Mouse (Mus musculus): ENCODE data around the gene Dedd. TPM values are rescaled to one million over a fixed set of nuclear protein-coding genes. Genes with fewer than 3 reads are reported as not detected.

The Dedd gene
- polyA plus RNA-seq, 1 experiment from 2014 or later, result 47.1 TPM

GRCm38 (mm10) chr1:171285096-171285892, 43.7 kb upstream of the Dedd start:
- Histone ChIP-seq H3K4me3 (ENCODE audit: low read length) (no peak overlapping the region), H3K27ac (ENCODE audit: low read depth, low read length) (no peak overlapping the region), H3K9me3 (ENCODE audit: control insufficient read depth, low read length) (no peaks in the 10 kb centered on the region), H3K9ac (ENCODE audit: low read depth, low read length) (no peak overlapping the region), H3K4me2 (replicated peaks; ENCODE audit: low read depth, low read length) (no peak overlapping the region), H3K36me3 (ENCODE audit: control insufficient read depth, insufficient read depth, low read length) (peaks cover 62% of the 10 kb centered on the region), H3K27me3 (ENCODE audit: control insufficient read depth, insufficient read depth, low read length) (no peaks in the 10 kb centered on the region), H3K4me1 (ENCODE audit: control insufficient read depth, insufficient read depth, low read length) (peaks cover 10% of the 10 kb centered on the region; the same call in 1 of the 2 replicates)
- 89% methylated on average over 20 of the region's 20 CpGs for WGBS
- no peak for ATAC-seq (ENCODE audit: low FRiP score, low TSS enrichment)

GRCm38 (mm10) chr1:171286517-171286916, 42.4 kb upstream of the Dedd start:
- 89% methylated on average over 19 of the region's 19 CpGs for WGBS
- no peaks in the 10 kb centered on the region for H3K9me3 ChIP-seq (ENCODE audit: control insufficient read depth, low read length)
- ATAC-seq (ENCODE audit: low FRiP score, low TSS enrichment), result no peak
- H3K27me3 ChIP-seq (ENCODE audit: control insufficient read depth, insufficient read depth, low read length), result no peaks in the 10 kb centered on the region
- H3K36me3 ChIP-seq (ENCODE audit: control insufficient read depth, insufficient read depth, low read length), result peaks cover 62% of the 10 kb centered on the region
- H3K27ac ChIP-seq (ENCODE audit: low read depth, low read length), result no peak overlapping the region
- H3K4me2 ChIP-seq (replicated peaks; ENCODE audit: low read depth, low read length), result peak overlapping the region; percentile 63
- no peak overlapping the region; the same call in 1 of the 2 replicates for H3K4me3 ChIP-seq (ENCODE audit: low read length)
- peaks cover 10% of the 10 kb centered on the region; the same call in 1 of the 2 replicates for H3K4me1 ChIP-seq (ENCODE audit: control insufficient read depth, insufficient read depth, low read length)
- H3K9ac ChIP-seq (ENCODE audit: low read depth, low read length), result no peak overlapping the region

- Histone ChIP-seq H3K9ac (ENCODE audit: low read depth, low read length) (peak within 1 kb of the TSS; percentile 94), H3K27ac (ENCODE audit: low read depth, low read length) (peak within 1 kb of the TSS; percentile 92), H3K4me1 (ENCODE audit: control insufficient read depth, insufficient read depth, low read length) (peaks cover 5% of the 10 kb centered on the region; the same call in 1 of the 2 replicates), H3K4me2 (replicated peaks; ENCODE audit: low read depth, low read length) (peak within 1 kb of the TSS; percentile 63), H3K4me3 (ENCODE audit: low read length) (peak within 1 kb of the TSS; percentile 96), H3K36me3 (ENCODE audit: control insufficient read depth, insufficient read depth, low read length) (peaks cover 56% of the 10 kb centered on the region), H3K27me3 (ENCODE audit: control insufficient read depth, insufficient read depth, low read length) (no peaks in the 10 kb centered on the region), H3K9me3 (ENCODE audit: control insufficient read depth, low read length) (no peaks in the 10 kb centered on the region)
- WGBS, result under 1% methylated on average over 49 of the region's 49 CpGs
- ATAC-seq (ENCODE audit: low FRiP score, low TSS enrichment), result peak; percentile 94
Observed at GRCm38 (mm10) chr1:171287136-171288081, 41.5 kb upstream of the Dedd start, which contains the start of gene Usp21. Gene Usp21, minus strand, starts transcription at chr1:171287991.

GRCm38 (mm10) chr1:171288328-171288727, 40.6 kb upstream of the Dedd start:
- peaks cover 48% of the 10 kb centered on the region for H3K36me3 ChIP-seq (ENCODE audit: control insufficient read depth, insufficient read depth, low read length)
- no peak overlapping the region; the same call in 1 of the 2 replicates for H3K4me3 ChIP-seq (ENCODE audit: low read length)
- no peak for ATAC-seq (ENCODE audit: low FRiP score, low TSS enrichment)
- no peaks in the 10 kb centered on the region for H3K9me3 ChIP-seq (ENCODE audit: control insufficient read depth, low read length)
- no peaks in the 10 kb centered on the region for H3K27me3 ChIP-seq (ENCODE audit: control insufficient read depth, insufficient read depth, low read length)
- peak overlapping the region; percentile 92 for H3K27ac ChIP-seq (ENCODE audit: low read depth, low read length)
- H3K4me1 ChIP-seq (ENCODE audit: control insufficient read depth, insufficient read depth, low read length), result peaks cover 7% of the 10 kb centered on the region; the same call in 1 of the 2 replicates
- H3K4me2 ChIP-seq (replicated peaks; ENCODE audit: low read depth, low read length), result peak overlapping the region; percentile 63; the same call in 1 of the 2 replicates
- no peak overlapping the region for H3K9ac ChIP-seq (ENCODE audit: low read depth, low read length)
- 63% methylated on average over 4 of the region's 4 CpGs for WGBS

GRCm38 (mm10) chr1:171293351-171293750, 35.6 kb upstream of the Dedd start:
- Histone ChIP-seq H3K36me3 (ENCODE audit: control insufficient read depth, insufficient read depth, low read length) (peaks cover 17% of the 10 kb centered on the region), H3K9ac (ENCODE audit: low read depth, low read length) (no peak overlapping the region), H3K4me2 (replicated peaks; ENCODE audit: low read depth, low read length) (peak overlapping the region; percentile 68), H3K27ac (ENCODE audit: low read depth, low read length) (no peak overlapping the region), H3K4me3 (ENCODE audit: low read length) (peak overlapping the region; percentile 77), H3K9me3 (ENCODE audit: control insufficient read depth, low read length) (no peaks in the 10 kb centered on the region), H3K4me1 (ENCODE audit: control insufficient read depth, insufficient read depth, low read length) (peaks cover 8% of the 10 kb centered on the region; the same call in 1 of the 2 replicates), H3K27me3 (ENCODE audit: control insufficient read depth, insufficient read depth, low read length) (no peaks in the 10 kb centered on the region; the same call in 1 of the 2 replicates)
- no peak for ATAC-seq (ENCODE audit: low FRiP score, low TSS enrichment)
- WGBS, result 85% methylated on average over 3 of the region's 3 CpGs

- Histone ChIP-seq H3K4me2 (replicated peaks; ENCODE audit: low read depth, low read length) (peak overlapping the region; percentile 68), H3K36me3 (ENCODE audit: control insufficient read depth, insufficient read depth, low read length) (peaks cover 12% of the 10 kb centered on the region), H3K27me3 (ENCODE audit: control insufficient read depth, insufficient read depth, low read length) (no peaks in the 10 kb centered on the region; the same call in 1 of the 2 replicates), H3K9me3 (ENCODE audit: control insufficient read depth, low read length) (no peaks in the 10 kb centered on the region), H3K4me3 (ENCODE audit: low read length) (peak overlapping the region; percentile 77), H3K9ac (ENCODE audit: low read depth, low read length) (peak overlapping the region; percentile 72), H3K27ac (ENCODE audit: low read depth, low read length) (peak overlapping the region; percentile 94; the same call in 1 of the 2 replicates), H3K4me1 (ENCODE audit: control insufficient read depth, insufficient read depth, low read length) (peaks cover 8% of the 10 kb centered on the region; the same call in 1 of the 2 replicates)
- WGBS, result 39% methylated on average over 5 of the region's 5 CpGs
- no peak for ATAC-seq (ENCODE audit: low FRiP score, low TSS enrichment)
Observed at GRCm38 (mm10) chr1:171293906-171294297, 35.0 kb upstream of the Dedd start.

GRCm38 (mm10) chr1:171294298-171295062, 34.5 kb upstream of the Dedd start, which contains the start of gene Ufc1:
Gene Ufc1, minus strand, starts transcription at chr1:171295024.
- peak; percentile 78 for ATAC-seq (ENCODE audit: low FRiP score, low TSS enrichment)

GRCm38 (mm10) chr1:171295063-171295402, 33.9 kb upstream of the Dedd start:
- no peaks in the 10 kb centered on the region; the same call in 1 of the 2 replicates for H3K27me3 ChIP-seq (ENCODE audit: control insufficient read depth, insufficient read depth, low read length)
- peak overlapping the region; percentile 77 for H3K4me3 ChIP-seq (ENCODE audit: low read length)
- no peak for ATAC-seq (ENCODE audit: low FRiP score, low TSS enrichment)
- 18% methylated on average over 3 of the region's 3 CpGs for WGBS
- peaks cover under 1% of the 10 kb centered on the region; the same call in 1 of the 2 replicates for H3K36me3 ChIP-seq (ENCODE audit: control insufficient read depth, insufficient read depth, low read length)
- H3K4me1 ChIP-seq (ENCODE audit: control insufficient read depth, insufficient read depth, low read length), result peaks cover 8% of the 10 kb centered on the region; the same call in 1 of the 2 replicates
- peak overlapping the region; percentile 68 for H3K4me2 ChIP-seq (replicated peaks; ENCODE audit: low read depth, low read length)
- peak overlapping the region; percentile 94 for H3K27ac ChIP-seq (ENCODE audit: low read depth, low read length)
- H3K9me3 ChIP-seq (ENCODE audit: control insufficient read depth, low read length), result no peaks in the 10 kb centered on the region
- peak overlapping the region; percentile 72 for H3K9ac ChIP-seq (ENCODE audit: low read depth, low read length)

More at GRCm38 (mm10) chr1:171294298-171295062, 34.5 kb upstream of the Dedd start, which contains the start of gene Ufc1:
- peaks cover 6% of the 10 kb centered on the region for H3K36me3 ChIP-seq (ENCODE audit: control insufficient read depth, insufficient read depth, low read length)
- H3K9ac ChIP-seq (ENCODE audit: low read depth, low read length), result peak within 1 kb of the TSS; percentile 72
- peak within 1 kb of the TSS; percentile 94 for H3K27ac ChIP-seq (ENCODE audit: low read depth, low read length)
- H3K9me3 ChIP-seq (ENCODE audit: control insufficient read depth, low read length), result no peaks in the 10 kb centered on the region
- peaks cover 8% of the 10 kb centered on the region; the same call in 1 of the 2 replicates for H3K4me1 ChIP-seq (ENCODE audit: control insufficient read depth, insufficient read depth, low read length)
- under 1% methylated on average over 42 of the region's 42 CpGs for WGBS
- H3K4me2 ChIP-seq (replicated peaks; ENCODE audit: low read depth, low read length), result peak within 1 kb of the TSS; percentile 68
- no peaks in the 10 kb centered on the region; the same call in 1 of the 2 replicates for H3K27me3 ChIP-seq (ENCODE audit: control insufficient read depth, insufficient read depth, low read length)
- H3K4me3 ChIP-seq (ENCODE audit: low read length), result peak within 1 kb of the TSS; percentile 77
